In genomic region chr9:16293928-16294806, GRCm38 (mm10) we compare ENCODE assay signal across 20 mouse cellular contexts.
DNase-seq lines count a peak whose midpoint lies in the region; ATAC-seq lines count a peak whose summit lies in the region.
"Had no signal": no experiment of that assay in that cellular context is flagged by ENCODE, and none has a peak within 500 bp of the region (broad histone marks: within the 10 kb centered on the region; RNA-seq: fewer than 3 reads in every experiment).

No protein-coding gene starts in this region.

- 15% methylated on average over 6 of the region's 6 CpGs for WGBS in forebrain, embryonic 15.5 days
- WGBS in midbrain, embryonic 12.5 days, result 55% methylated on average over 6 of the region's 6 CpGs

- intact Hi-C loops in left cerebral cortex, postnatal 14 days (cut with DNase I), result no loop called here

- H3K36me3 ChIP-seq in forebrain, embryonic 15.5 days, result no peaks in the 10 kb centered on the region
- no peaks in the 10 kb centered on the region for H3K36me3 ChIP-seq in midbrain, embryonic 12.5 days
- H3K36me3 ChIP-seq: embryonic facial prominence, embryonic 12.5 days; heart, embryonic 12.5 days; intestine, embryonic 15.5 days; kidney, embryonic 15.5 days; limb, embryonic 12.5 days; liver, embryonic 12.5 days had no signal

- H3K4me2 ChIP-seq in forebrain, embryonic 15.5 days (replicated peaks), result no peak overlapping the region
- H3K4me2 ChIP-seq in midbrain, embryonic 12.5 days (replicated peaks), result no peak overlapping the region
- H3K4me2 ChIP-seq: embryonic facial prominence, embryonic 12.5 days; heart, embryonic 12.5 days; intestine, embryonic 15.5 days; kidney, embryonic 15.5 days; limb, embryonic 12.5 days; liver, embryonic 12.5 days had no signal

- H3K4me3 ChIP-seq in forebrain, embryonic 15.5 days, result no peak overlapping the region
- H3K4me3 ChIP-seq in midbrain, embryonic 12.5 days, result no peak overlapping the region
- H3K4me3 ChIP-seq: embryonic facial prominence, embryonic 12.5 days; erythroblast, embryonic 14.5 days; heart, embryonic 12.5 days; intestine, embryonic 15.5 days; kidney, embryonic 15.5 days; limb, embryonic 12.5 days; liver, embryonic 12.5 days had no signal

- H3K9me3 ChIP-seq in forebrain, embryonic 15.5 days, result no peaks in the 10 kb centered on the region
- H3K9me3 ChIP-seq in midbrain, embryonic 12.5 days, result no peaks in the 10 kb centered on the region
- H3K9me3 ChIP-seq: embryonic facial prominence, embryonic 12.5 days; heart, embryonic 12.5 days; intestine, embryonic 15.5 days; kidney, embryonic 15.5 days; limb, embryonic 12.5 days; liver, embryonic 12.5 days had no signal

- ATAC-seq in forebrain, embryonic 15.5 days (replicated peaks), result peak; percentile 49
- ATAC-seq in midbrain, embryonic 12.5 days (ENCODE audit: low FRiP score, low read depth), result no peak
- ATAC-seq: intestine, embryonic 15.5 days; liver, embryonic 12.5 days had no signal

- H3K27me3 ChIP-seq in forebrain, embryonic 15.5 days, result no peaks in the 10 kb centered on the region
- H3K27me3 ChIP-seq in midbrain, embryonic 12.5 days, result no peaks in the 10 kb centered on the region
- H3K27me3 ChIP-seq: embryonic facial prominence, embryonic 12.5 days; heart, embryonic 12.5 days; intestine, embryonic 15.5 days; kidney, embryonic 15.5 days; limb, embryonic 12.5 days; liver, embryonic 12.5 days had no signal

- DNase-seq in retina, postnatal 1 day, result peak; percentile 46
- DNase-seq in retina, embryonic 14.5 days (ENCODE audit: low spot score), result no peak
- DNase-seq in heart, postnatal 4 days, result no peak
- DNase-seq in heart, adult 8-10 months (ENCODE audit: low spot score), result no peak
- no peak for DNase-seq in left cerebral cortex, postnatal 14 days (ENCODE audit: low spot score in 2 of 2)
- DNase-seq: adrenal gland, adult 8-10 months; cerebellum, adult 11 months; cerebellum, postnatal 10 days; heart, postnatal 14 days; lung, adult 2 months; thymus, postnatal 36 days had no signal

- H3K9ac ChIP-seq in forebrain, embryonic 15.5 days (replicated peaks), result no peak overlapping the region
- H3K9ac ChIP-seq in midbrain, embryonic 12.5 days (replicated peaks), result no peak overlapping the region; the same call in 1 of the 2 replicates
- H3K9ac ChIP-seq: embryonic facial prominence, embryonic 12.5 days; heart, embryonic 12.5 days; intestine, embryonic 15.5 days; kidney, embryonic 15.5 days; limb, embryonic 12.5 days; liver, embryonic 12.5 days had no signal

- peaks cover 22% of the 10 kb centered on the region for H3K4me1 ChIP-seq in forebrain, embryonic 15.5 days
- H3K4me1 ChIP-seq in midbrain, embryonic 12.5 days, result peaks cover 18% of the 10 kb centered on the region
- H3K4me1 ChIP-seq: embryonic facial prominence, embryonic 12.5 days; intestine, embryonic 15.5 days; kidney, embryonic 15.5 days; limb, embryonic 12.5 days; liver, embryonic 12.5 days had no signal

- H3K27ac ChIP-seq in forebrain, embryonic 15.5 days (replicated peaks), result peak overlapping the region; percentile 60; the same call in 1 of the 2 replicates
- H3K27ac ChIP-seq in midbrain, embryonic 12.5 days (replicated peaks), result peak overlapping the region; percentile 63
- H3K27ac ChIP-seq: embryonic facial prominence, embryonic 12.5 days; intestine, embryonic 15.5 days; kidney, embryonic 15.5 days; limb, embryonic 12.5 days; liver, embryonic 12.5 days had no signal
